Mouse (Mus musculus): ENCODE results near the gene Notch3.

GRCm38 (mm10) chr17:32163910-32164650, 2.6 kb downstream of the Notch3 start:
- TF ChIP-seq EP300 (IDR thresholded peaks at IDR 0.05; ENCODE audit: low read depth) (no peak), CTCF (IDR thresholded peaks at IDR 0.05; ENCODE audit: low read depth) (no peak)
